Mouse (Mus musculus) forebrain, embryonic 11.5 days (tissue): ENCODE results near the gene Tinagl1. TPM values are rescaled to one million over a fixed set of nuclear protein-coding genes. Genes with fewer than 3 reads are reported as not detected.

ENCODE experiments used
- ATAC-seq: fragments of 200-750 bp; cut with Nextera tagmentation; replicated peaks from 2 replicates; pipeline ENCODE4 v1.8.0; 2017; ENCODE audit warnings: moderate TSS enrichment; ENCODE audit not compliant: low FRiP score
- DNase-seq: peaks from one replicate; pipeline ENCODE4 v3.0.0-alpha.2; 2017; ENCODE audit warnings: low spot score
- H3K27ac ChIP-seq: fragments of 300-500 bp; sonication (generic); 2 replicates; pipeline ENCODE4 v1.5.1; 2014; ENCODE audit warnings: low read depth, low read length
- H3K27me3 ChIP-seq: fragments of 300-500 bp; sonication (generic); 2 replicates; pipeline ENCODE4 v1.6.1; 2014; ENCODE audit warnings: mild to moderate bottlenecking, low read length, mixed read lengths; ENCODE audit not compliant: control insufficient read depth, insufficient read depth
- H3K36me3 ChIP-seq: fragments of 300-500 bp; sonication (generic); 2 replicates; pipeline ENCODE4 v1.6.1; 2014; ENCODE audit warnings: mild to moderate bottlenecking, low read length, moderate library complexity, mixed read lengths; ENCODE audit not compliant: control insufficient read depth, insufficient read depth
- H3K4me1 ChIP-seq: fragments of 300-500 bp; sonication (generic); replicated peaks from 2 replicates; pipeline ENCODE4 v1.6.1; 2014; ENCODE audit warnings: low read length, mixed read lengths; ENCODE audit not compliant: control insufficient read depth, insufficient read depth
- H3K4me2 ChIP-seq: fragments of 300-500 bp; sonication (generic); 2 replicates; pipeline ENCODE4 v1.6.1; 2014; ENCODE audit warnings: low read depth, mild to moderate bottlenecking, low read length, moderate library complexity, mixed read lengths; ENCODE audit not compliant: severe bottlenecking
- H3K4me3 ChIP-seq: fragments of 300-500 bp; sonication (generic); 2 replicates; pipeline ENCODE4 v1.5.1; 2014; ENCODE audit warnings: low read depth, low read length
- H3K9ac ChIP-seq: fragments of 300-500 bp; sonication (generic); 2 replicates; pipeline ENCODE4 v1.6.1; 2014; ENCODE audit warnings: low read length
- H3K9me3 ChIP-seq: fragments of 300-500 bp; sonication (generic); 2 replicates; pipeline ENCODE4 v1.6.1; 2016; ENCODE audit warnings: low read length, mixed read lengths; ENCODE audit not compliant: control insufficient read depth
- WGBS: fragments of 180-500 bp; shearing (Covaris S2); extraction: QIAGEN DNeasy Blood & Tissue Kit; methylation state at CpG from one replicate; pipeline ENCODE4 v1.1.7; 2014; 5-methylcytosine and 5-hydroxymethylcytosine counted together
- polyA plus RNA-seq: library from polyadenylated mRNA; unstranded; fragments of >200 nt; fragmentation: Nextera tagmentation; extraction: Ambion mirVana; gene quantifications from 2 replicates; pipeline ENCODE4 v1.2.1, GENCODE M21; 2014

Gene Tinagl1
- polyA plus RNA-seq, 1 experiment from 2014 or later = 7.9 TPM

GRCm38 (mm10) chr4:130167814-130168213 is 7.1 kb downstream of the Tinagl1 start:
- Histone ChIP-seq H3K4me1 (peaks cover 7% of the 10 kb centered on the region; the same call in 1 of the 2 replicates), H3K9ac (no peak overlapping the region), H3K36me3 (no peaks in the 10 kb centered on the region), H3K4me2 (no peak overlapping the region), H3K9me3 (no peaks in the 10 kb centered on the region), H3K27me3 (peaks cover 17% of the 10 kb centered on the region), H3K4me3 (no peak overlapping the region), H3K27ac (no peak overlapping the region)
- WGBS = 54% methylated on average over 9 of the region's 9 CpGs
- ATAC-seq = no peak
- DNase-seq = no peak

GRCm38 (mm10) chr4:130167321-130167720 is 7.6 kb downstream of the Tinagl1 start:
- no peak overlapping the region for H3K4me3 ChIP-seq
- H3K9me3 ChIP-seq = no peaks in the 10 kb centered on the region
- no peak overlapping the region for H3K27ac ChIP-seq
- no peak for ATAC-seq
- DNase-seq = no peak
- H3K36me3 ChIP-seq = no peaks in the 10 kb centered on the region
- H3K4me2 ChIP-seq = no peak overlapping the region
- no peak overlapping the region for H3K9ac ChIP-seq
- WGBS = 55% methylated on average over 22 of the region's 22 CpGs
- peaks cover 7% of the 10 kb centered on the region; the same call in 1 of the 2 replicates for H3K4me1 ChIP-seq
- H3K27me3 ChIP-seq = peaks cover 22% of the 10 kb centered on the region

GRCm38 (mm10) chr4:130166592-130166991 is 8.3 kb downstream of the Tinagl1 start:
- H3K27me3 ChIP-seq = peaks cover 22% of the 10 kb centered on the region
- 81% methylated on average over 8 of the region's 8 CpGs for WGBS
- H3K4me1 ChIP-seq = peaks cover 7% of the 10 kb centered on the region; the same call in 1 of the 2 replicates

GRCm38 (mm10) chr4:130166061-130166460 is 8.9 kb downstream of the Tinagl1 start:
- Histone ChIP-seq H3K27me3 (peaks cover 22% of the 10 kb centered on the region), H3K36me3 (no peaks in the 10 kb centered on the region), H3K4me1 (peaks cover 7% of the 10 kb centered on the region; the same call in 1 of the 2 replicates), H3K4me2 (no peak overlapping the region), H3K9me3 (no peaks in the 10 kb centered on the region), H3K4me3 (no peak overlapping the region), H3K9ac (no peak overlapping the region), H3K27ac (no peak overlapping the region)
- ATAC-seq (no peak), DNase-seq (no peak)
- 75% methylated on average over 18 of the region's 18 CpGs for WGBS

More at GRCm38 (mm10) chr4:130166592-130166991, 8.3 kb downstream of the Tinagl1 start:
- H3K36me3 ChIP-seq = no peaks in the 10 kb centered on the region
- no peak overlapping the region for H3K4me2 ChIP-seq
- H3K27ac ChIP-seq = no peak overlapping the region
- ATAC-seq (no peak), DNase-seq (no peak)
- no peak overlapping the region for H3K4me3 ChIP-seq
- H3K9me3 ChIP-seq = no peaks in the 10 kb centered on the region
- no peak overlapping the region for H3K9ac ChIP-seq

GRCm38 (mm10) chr4:130164121-130164520 is 10.8 kb downstream of the Tinagl1 start:
- no peak overlapping the region for H3K9ac ChIP-seq
- ATAC-seq = no peak
- H3K4me1 ChIP-seq = peaks cover 7% of the 10 kb centered on the region; the same call in 1 of the 2 replicates
- H3K36me3 ChIP-seq = no peaks in the 10 kb centered on the region
- no peak for DNase-seq
- no peak overlapping the region for H3K4me3 ChIP-seq
- no peaks in the 10 kb centered on the region for H3K9me3 ChIP-seq
- peaks cover 22% of the 10 kb centered on the region for H3K27me3 ChIP-seq
- H3K4me2 ChIP-seq = no peak overlapping the region
- H3K27ac ChIP-seq = no peak overlapping the region
- WGBS = 70% methylated on average over 6 of the region's 6 CpGs

- Histone ChIP-seq H3K9me3 (no peaks in the 10 kb centered on the region), H3K9ac (peak overlapping the region; percentile 40; the same call in 1 of the 2 replicates), H3K4me2 (peak overlapping the region; percentile 37; the same call in 1 of the 2 replicates), H3K36me3 (no peaks in the 10 kb centered on the region), H3K4me1 (peaks cover 7% of the 10 kb centered on the region; the same call in 1 of the 2 replicates), H3K27me3 (peaks cover 22% of the 10 kb centered on the region), H3K27ac (no peak overlapping the region), H3K4me3 (no peak overlapping the region)
- 4% methylated on average over 20 of the region's 20 CpGs for WGBS
- ATAC-seq (no peak), DNase-seq (no peak)
Measured at GRCm38 (mm10) chr4:130163391-130163861, 11.5 kb downstream of the Tinagl1 start.

- no peak overlapping the region for H3K9ac ChIP-seq
- H3K27me3 ChIP-seq = peaks cover 19% of the 10 kb centered on the region
- no peaks in the 10 kb centered on the region for H3K36me3 ChIP-seq
- peaks cover 7% of the 10 kb centered on the region; the same call in 1 of the 2 replicates for H3K4me1 ChIP-seq
- no peaks in the 10 kb centered on the region for H3K9me3 ChIP-seq
- no peak overlapping the region for H3K4me2 ChIP-seq
- 9% methylated on average over 4 of the region's 4 CpGs for WGBS
- H3K4me3 ChIP-seq = no peak overlapping the region
- ATAC-seq (no peak), DNase-seq (no peak)
- no peak overlapping the region for H3K27ac ChIP-seq
Measured at GRCm38 (mm10) chr4:130161349-130161748, 13.6 kb downstream of the Tinagl1 start.

GRCm38 (mm10) chr4:130156812-130157371 is 18.0 kb downstream of the Tinagl1 start:
- H3K27me3 ChIP-seq = no peaks in the 10 kb centered on the region
- H3K9me3 ChIP-seq = no peaks in the 10 kb centered on the region
- no peak for DNase-seq
- H3K4me3 ChIP-seq = no peak overlapping the region
- H3K27ac ChIP-seq = no peak overlapping the region
- ATAC-seq = no peak
- no peak overlapping the region for H3K9ac ChIP-seq
- H3K36me3 ChIP-seq = no peaks in the 10 kb centered on the region
- H3K4me1 ChIP-seq = no peaks in the 10 kb centered on the region
- H3K4me2 ChIP-seq = no peak overlapping the region
- WGBS = 78% methylated on average over 12 of the region's 12 CpGs

- no peaks in the 10 kb centered on the region for H3K36me3 ChIP-seq
- H3K4me2 ChIP-seq = no peak overlapping the region
- ATAC-seq (no peak), DNase-seq (no peak)
- no peaks in the 10 kb centered on the region for H3K9me3 ChIP-seq
- no peak overlapping the region for H3K4me3 ChIP-seq
- no peaks in the 10 kb centered on the region for H3K27me3 ChIP-seq
- 86% methylated on average over 3 of the region's 3 CpGs for WGBS
- H3K9ac ChIP-seq = no peak overlapping the region
- no peaks in the 10 kb centered on the region for H3K4me1 ChIP-seq
- H3K27ac ChIP-seq = no peak overlapping the region
Measured at GRCm38 (mm10) chr4:130154250-130154649, 20.7 kb downstream of the Tinagl1 start.
